Mouse (Mus musculus) G1E-ER4 (cell line): Measurements from ENCODE around the gene Ppp2r2c. TPM values are rescaled to one million over a fixed set of nuclear protein-coding genes. Genes with fewer than 3 reads are reported as not detected.

Experiments used
- GATA1 ChIP-seq: IDR thresholded peaks from one replicate; pipeline ENCODE4 v1.8.0; 2012; ENCODE audit warnings: low read length, inconsistent platforms
- polyA plus RNA-seq: library from polyadenylated mRNA; stranded (reverse); fragments of >175 nt; gene quantifications from 2 replicates; pipeline ENCODE4 v1.2.3, GENCODE M21; 2012

The Ppp2r2c gene
- polyA plus RNA-seq: 0.01 TPM in 1 of 2 replicates, not detected in the other

DNA sequence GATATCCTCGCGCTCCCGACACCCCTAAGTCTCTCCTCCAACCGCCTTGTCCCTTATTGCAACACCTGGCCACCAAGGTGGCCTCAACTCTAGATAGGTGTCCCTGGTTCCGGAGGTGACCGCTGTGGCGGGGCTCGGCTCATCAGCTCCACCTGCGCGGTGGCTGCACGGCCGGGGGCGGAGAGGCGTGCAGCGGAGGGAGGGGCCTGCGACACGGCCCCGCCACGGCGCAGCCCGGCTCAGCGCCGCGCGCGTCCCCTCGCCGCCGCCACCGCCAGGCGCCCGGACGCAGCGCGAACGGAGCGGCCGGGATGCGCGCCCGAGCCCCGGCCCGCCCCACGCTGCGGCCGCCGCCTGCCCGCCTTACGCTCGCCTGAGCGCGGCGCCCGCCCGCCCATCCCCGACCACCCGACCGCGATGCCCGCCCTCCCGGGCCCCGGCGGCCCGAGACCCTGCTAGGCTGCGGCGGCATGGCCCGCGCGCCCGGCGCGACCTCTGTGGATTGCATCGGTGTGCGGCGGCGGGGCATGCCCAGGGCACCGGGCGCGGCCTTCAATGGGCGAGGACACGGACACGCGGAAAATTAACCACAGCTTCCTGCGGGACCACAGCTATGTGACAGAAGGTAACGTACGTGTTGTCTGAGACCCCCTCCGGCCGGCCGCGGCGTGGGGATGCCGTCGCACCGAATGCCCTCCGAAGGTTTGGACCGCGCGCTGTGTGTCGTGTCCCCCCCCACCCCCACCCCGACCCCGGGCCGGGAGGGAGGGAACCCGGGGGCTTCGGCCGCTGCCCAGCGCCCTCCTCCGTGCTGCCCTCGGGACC, at the start of gene Ppp2r2c:
Gene Ppp2r2c (plus strand): TSS at position 248 of the 825 bp plus-strand sequence.
- TF ChIP-seq GATA1: no peak

DNA sequence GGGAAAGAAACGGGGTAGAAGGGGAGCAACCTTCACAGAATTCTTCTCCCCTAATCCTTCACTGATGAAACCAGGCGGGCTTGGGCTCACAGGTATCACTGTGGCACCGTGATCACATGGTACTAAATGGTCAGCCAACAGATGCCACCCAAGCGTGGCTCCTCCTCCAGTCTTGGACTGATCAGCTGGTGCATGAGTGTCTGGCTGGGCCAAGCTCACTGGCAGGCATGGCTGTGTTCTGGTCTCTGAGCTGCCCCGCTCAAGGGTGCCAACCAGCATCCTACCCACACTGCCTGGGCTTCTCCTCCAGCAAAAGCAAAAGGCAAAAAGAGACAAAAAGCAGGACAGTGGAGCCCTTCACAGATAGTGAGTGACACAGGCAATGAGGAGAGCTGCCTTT, 48.6 kb upstream of the Ppp2r2c start:
- TF ChIP-seq GATA1: no peak

GRCm38 (mm10) chr5:36820142-36820541, 48.2 kb upstream of the Ppp2r2c start:
- TF ChIP-seq GATA1: no peak

GRCm38 (mm10) chr5:36822907-36823306, 45.4 kb upstream of the Ppp2r2c start:
- TF ChIP-seq GATA1: no peak

DNA sequence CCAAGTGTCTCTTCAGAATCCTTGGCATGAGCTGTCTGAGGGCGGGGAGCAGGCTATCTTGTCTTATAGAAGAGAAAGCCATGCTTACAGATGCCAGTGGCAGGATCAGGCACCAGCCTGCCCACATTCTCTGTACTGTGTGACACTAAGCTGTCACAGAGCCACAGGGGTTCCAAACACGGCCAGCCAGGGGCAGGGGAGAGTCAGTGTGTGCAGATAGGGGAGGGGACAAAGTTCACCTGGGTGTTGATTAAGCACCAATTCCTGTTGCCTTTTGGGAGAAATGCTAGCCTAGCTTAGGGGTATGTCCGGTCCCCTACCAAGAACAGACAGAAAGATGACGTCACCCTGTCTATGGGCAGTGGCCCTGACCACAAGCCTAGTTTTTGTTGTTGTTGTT, 39.2 kb upstream of the Ppp2r2c start:
- no peak for TF ChIP-seq GATA1

GRCm38 (mm10) chr5:36829913-36830879, 38.1 kb upstream of the Ppp2r2c start, which contains the start of gene Man2b2:
TSS of gene Man2b2 (minus strand) at chr5:36830653.
- no peak for TF ChIP-seq GATA1

GRCm38 (mm10) chr5:36831272-36831671, 37.0 kb upstream of the Ppp2r2c start:
- no peak for TF ChIP-seq GATA1

GRCm38 (mm10) chr5:36835933-36836332, 32.4 kb upstream of the Ppp2r2c start:
- no peak for TF ChIP-seq GATA1

GRCm38 (mm10) chr5:36839032-36839431, 29.3 kb upstream of the Ppp2r2c start:
- no peak for TF ChIP-seq GATA1

GRCm38 (mm10) chr5:36839602-36840001, 28.7 kb upstream of the Ppp2r2c start:
- TF ChIP-seq GATA1: no peak

- TF ChIP-seq GATA1: no peak
Observed at GRCm38 (mm10) chr5:36840092-36840491, 28.2 kb upstream of the Ppp2r2c start.

GRCm38 (mm10) chr5:36841701-36842100, 26.6 kb upstream of the Ppp2r2c start:
- TF ChIP-seq GATA1: no peak

DNA sequence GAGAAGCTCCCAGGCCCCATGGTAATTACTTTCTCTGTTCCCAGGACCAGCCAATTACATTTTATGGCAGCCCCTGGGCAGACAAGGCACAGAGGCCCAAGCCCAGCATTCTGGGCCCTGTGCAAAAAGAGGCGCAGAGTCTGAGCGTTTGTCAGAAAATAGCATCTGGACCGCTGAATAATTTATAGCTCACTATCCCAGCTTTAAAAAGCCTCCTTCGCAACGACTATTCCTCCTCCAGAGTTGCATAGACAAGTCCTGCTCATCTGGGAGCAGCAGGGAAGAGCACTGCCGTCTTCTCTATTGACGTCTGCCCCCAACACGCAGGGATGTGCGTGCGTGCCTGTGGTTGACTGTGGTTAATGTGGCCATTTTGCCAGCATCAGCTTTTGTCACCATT, 23.8 kb upstream of the Ppp2r2c start:
- TF ChIP-seq GATA1: no peak

GRCm38 (mm10) chr5:36851572-36851971, 16.7 kb upstream of the Ppp2r2c start:
- no peak for TF ChIP-seq GATA1

GRCm38 (mm10) chr5:36855180-36855579, 13.1 kb upstream of the Ppp2r2c start:
- no peak for TF ChIP-seq GATA1

- TF ChIP-seq GATA1: no peak
Observed at GRCm38 (mm10) chr5:36856529-36856928, 11.8 kb upstream of the Ppp2r2c start.
